Mouse (Mus musculus): ENCODE data around the gene Osbpl10.

- TF ChIP-seq POLR2A (IDR thresholded peaks at IDR 0.05; ENCODE audit: low read depth, low read length) (no peak), CTCF (conservative IDR thresholded peaks at IDR 0.05; ENCODE audit: insufficient read depth, insufficient read length, low read depth, low read length) (no peak)
Observed at GRCm38 (mm10) chr9:115210535-115210934, 232.2 kb downstream of the Osbpl10 start.
